Mouse (Mus musculus): Measurements from ENCODE around the gene Rapgef4. TPM values are rescaled to one million over a fixed set of nuclear protein-coding genes. Genes with fewer than 3 reads are reported as not detected.
"Not testable (repeated sequence)": the region's sequence is repeated elsewhere in the genome, so short reads cannot be mapped to it uniquely, and the experiment has no call there.

The Rapgef4 gene
- polyA plus RNA-seq, 1 experiment from 2014 or later = 3.0 TPM

DNA sequence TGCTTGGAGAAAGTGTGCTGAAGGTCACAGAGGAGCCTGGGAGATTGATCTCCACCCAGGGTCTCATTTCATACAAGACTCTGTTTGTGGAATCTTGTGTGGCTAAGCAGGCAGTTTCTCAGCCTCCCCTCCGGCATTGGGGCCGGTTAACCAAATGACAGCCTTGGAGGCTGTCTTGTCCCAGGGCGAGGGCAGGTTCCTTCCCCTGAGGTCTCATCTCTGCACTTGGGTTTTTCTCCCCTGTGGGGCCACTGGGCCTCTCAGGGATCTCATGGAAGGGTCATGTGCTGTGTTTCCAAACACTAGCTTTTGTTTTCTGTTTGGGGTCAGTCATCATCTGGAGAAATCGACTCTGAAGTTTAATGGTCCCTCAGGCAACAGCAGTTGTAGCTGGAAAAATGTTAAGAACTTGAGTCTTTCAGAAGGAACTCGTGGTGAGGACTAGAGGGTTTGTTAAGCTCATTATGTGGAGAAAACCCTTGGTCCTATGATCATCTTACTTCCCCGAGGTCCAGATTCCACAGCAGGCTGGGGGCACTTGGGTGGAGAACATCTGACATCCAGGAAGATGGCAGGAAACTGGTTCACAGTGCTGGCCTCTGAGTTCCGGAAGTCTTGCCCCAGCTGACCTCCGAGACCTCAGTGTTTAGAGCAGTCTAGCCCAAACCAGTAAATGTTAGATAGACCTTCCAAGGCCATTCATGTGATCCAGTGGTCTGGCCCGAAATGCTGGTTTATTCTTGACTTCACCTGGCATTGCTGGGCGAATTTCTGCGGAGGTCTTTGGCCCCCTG is 75.2 kb downstream of the Rapgef4 start:
- Histone ChIP-seq H3K27me3 (ENCODE audit: control insufficient read depth, insufficient read depth, low read length) (no peaks in the 10 kb centered on the region), H3K4me1 (ENCODE audit: control insufficient read depth in 2 of 2, insufficient read depth in 2 of 2, low read length in 2 of 2) (peaks cover 14 to 30% of the 10 kb centered on the region in 2 experiments), H3K4me3 (ENCODE audit: control insufficient read depth in 1 of 2, insufficient read depth in 1 of 2, low read depth in 1 of 2, low read length in 2 of 2) (peak overlapping the region in 1 of 2 experiments; percentile 2; a peak in 1 of 4 replicates), H3K9ac (ENCODE audit: low read length) (no peak overlapping the region; the same call in 1 of the 2 replicates), H3K4me2 (ENCODE audit: low read length) (peak overlapping the region; percentile 63), H3K9me3 (ENCODE audit: control insufficient read depth, low read length) (no peaks in the 10 kb centered on the region), H3K27ac (replicated peaks in 1 of 2; ENCODE audit: control insufficient read depth in 1 of 2, insufficient read depth in 1 of 2, low read depth in 2 of 2, low read length in 2 of 2) (no peak overlapping the region; a peak in 1 of 4 replicates), H3K36me3 (ENCODE audit: control insufficient read depth, insufficient read depth, low read length) (no peaks in the 10 kb centered on the region)
- WGBS = 77% methylated on average over 11 of the region's 11 CpGs
- ATAC-seq (ENCODE audit: insufficient number of reproducible peaks, insufficient read depth, low FRiP score, low read depth) = no peak

DNA sequence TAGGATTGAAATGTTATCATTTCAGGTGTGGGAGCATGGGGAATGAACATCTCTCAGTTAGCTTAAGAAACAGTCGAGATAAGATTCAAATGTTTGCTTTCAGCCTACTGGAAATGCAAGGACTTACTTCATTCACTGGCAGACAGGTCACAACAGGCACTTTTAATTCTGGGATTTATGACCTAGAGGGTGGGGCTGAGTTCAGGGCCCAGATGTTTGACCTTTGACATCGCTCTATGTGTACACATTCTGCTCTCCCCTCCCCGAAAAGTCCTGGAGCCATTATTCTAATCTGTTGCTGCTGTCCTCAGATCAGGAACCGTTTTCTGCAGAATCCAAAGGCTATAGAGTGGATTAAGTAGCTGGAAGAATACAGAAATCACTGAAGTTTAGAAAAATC is 81.9 kb downstream of the Rapgef4 start:
- Histone ChIP-seq H3K36me3 (ENCODE audit: control insufficient read depth, insufficient read depth, low read length) (no peaks in the 10 kb centered on the region), H3K9me3 (ENCODE audit: control insufficient read depth, low read length) (no peaks in the 10 kb centered on the region), H3K4me1 (ENCODE audit: control insufficient read depth in 2 of 2, insufficient read depth in 2 of 2, low read length in 2 of 2) (no peaks in the 10 kb centered on the region), H3K27me3 (ENCODE audit: control insufficient read depth, insufficient read depth, low read length) (no peaks in the 10 kb centered on the region), H3K9ac (ENCODE audit: low read length) (no peak overlapping the region), H3K27ac (replicated peaks in 1 of 2; ENCODE audit: control insufficient read depth in 1 of 2, insufficient read depth in 1 of 2, low read depth in 2 of 2, low read length in 2 of 2) (no peak overlapping the region), H3K4me2 (ENCODE audit: low read length) (no peak overlapping the region), H3K4me3 (ENCODE audit: control insufficient read depth in 1 of 2, insufficient read depth in 1 of 2, low read depth in 1 of 2, low read length in 2 of 2) (no peak overlapping the region)
- 73% methylated on average over 4 of the region's 4 CpGs for WGBS
- no peak for ATAC-seq (ENCODE audit: insufficient number of reproducible peaks, insufficient read depth, low FRiP score, low read depth)

DNA sequence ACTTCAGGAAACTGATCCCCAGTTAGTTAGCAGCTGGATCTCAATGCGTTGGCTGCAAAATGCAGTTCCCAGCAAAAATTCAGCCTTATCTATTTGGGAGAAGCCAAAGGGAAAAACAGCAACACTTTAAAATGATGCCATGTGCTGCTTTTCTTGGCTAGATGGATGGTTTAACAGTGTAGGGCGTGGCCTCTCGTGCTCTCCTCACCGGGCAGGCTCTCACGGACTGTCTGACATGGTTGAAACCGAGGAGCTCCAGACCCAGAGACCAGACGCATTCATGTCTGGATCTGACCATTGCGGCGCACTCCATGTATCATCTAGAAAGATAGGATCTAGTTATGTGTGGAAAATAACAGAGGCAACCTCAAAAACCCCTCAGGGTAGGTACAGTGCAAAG is 87.5 kb downstream of the Rapgef4 start:
- Histone ChIP-seq H3K9ac (ENCODE audit: low read length) (no peak overlapping the region), H3K4me3 (ENCODE audit: control insufficient read depth in 1 of 2, insufficient read depth in 1 of 2, low read depth in 1 of 2, low read length in 2 of 2) (no peak overlapping the region), H3K4me1 (ENCODE audit: control insufficient read depth in 2 of 2, insufficient read depth in 2 of 2, low read length in 2 of 2) (no peaks in the 10 kb centered on the region), H3K4me2 (ENCODE audit: low read length) (no peak overlapping the region), H3K27ac (replicated peaks in 1 of 2; ENCODE audit: control insufficient read depth in 1 of 2, insufficient read depth in 1 of 2, low read depth in 2 of 2, low read length in 2 of 2) (no peak overlapping the region), H3K36me3 (ENCODE audit: control insufficient read depth, insufficient read depth, low read length) (no peaks in the 10 kb centered on the region), H3K27me3 (ENCODE audit: control insufficient read depth, insufficient read depth, low read length) (no peaks in the 10 kb centered on the region), H3K9me3 (ENCODE audit: control insufficient read depth, low read length) (no peaks in the 10 kb centered on the region)
- 60% methylated on average over 9 of the region's 9 CpGs for WGBS
- no peak for ATAC-seq (ENCODE audit: insufficient number of reproducible peaks, insufficient read depth, low FRiP score, low read depth)

DNA sequence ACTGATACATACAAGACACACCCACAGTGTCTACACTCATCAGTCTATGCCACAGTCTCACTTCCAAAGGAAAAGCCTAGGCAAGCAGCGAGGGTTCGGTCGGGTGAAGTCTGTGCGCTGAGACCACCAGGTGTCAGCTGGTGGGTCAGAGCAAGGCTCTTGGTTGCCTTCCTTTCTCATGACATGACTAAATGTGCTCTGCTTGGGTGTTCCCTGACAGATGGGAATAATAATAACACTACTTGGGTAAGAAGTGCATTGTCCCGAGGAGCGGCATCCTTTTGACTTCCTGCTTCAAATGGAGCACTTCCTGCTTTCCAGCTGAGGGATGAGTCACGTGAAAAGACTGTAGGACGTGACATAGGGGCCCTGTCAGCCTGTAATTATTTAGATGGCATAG is 89.0 kb downstream of the Rapgef4 start:
- WGBS = 67% methylated on average over 8 of the region's 8 CpGs
- no peak for ATAC-seq (ENCODE audit: insufficient number of reproducible peaks, insufficient read depth, low FRiP score, low read depth)
- Histone ChIP-seq H3K27ac (replicated peaks in 1 of 2; ENCODE audit: control insufficient read depth in 1 of 2, insufficient read depth in 1 of 2, low read depth in 2 of 2, low read length in 2 of 2) (no peak overlapping the region), H3K4me1 (ENCODE audit: control insufficient read depth in 2 of 2, insufficient read depth in 2 of 2, low read length in 2 of 2) (no peaks in the 10 kb centered on the region), H3K36me3 (ENCODE audit: control insufficient read depth, insufficient read depth, low read length) (no peaks in the 10 kb centered on the region), H3K4me3 (ENCODE audit: control insufficient read depth in 1 of 2, insufficient read depth in 1 of 2, low read depth in 1 of 2, low read length in 2 of 2) (no peak overlapping the region), H3K9ac (ENCODE audit: low read length) (no peak overlapping the region), H3K4me2 (ENCODE audit: low read length) (no peak overlapping the region), H3K27me3 (ENCODE audit: control insufficient read depth, insufficient read depth, low read length) (no peaks in the 10 kb centered on the region), H3K9me3 (ENCODE audit: control insufficient read depth, low read length) (no peaks in the 10 kb centered on the region)

DNA sequence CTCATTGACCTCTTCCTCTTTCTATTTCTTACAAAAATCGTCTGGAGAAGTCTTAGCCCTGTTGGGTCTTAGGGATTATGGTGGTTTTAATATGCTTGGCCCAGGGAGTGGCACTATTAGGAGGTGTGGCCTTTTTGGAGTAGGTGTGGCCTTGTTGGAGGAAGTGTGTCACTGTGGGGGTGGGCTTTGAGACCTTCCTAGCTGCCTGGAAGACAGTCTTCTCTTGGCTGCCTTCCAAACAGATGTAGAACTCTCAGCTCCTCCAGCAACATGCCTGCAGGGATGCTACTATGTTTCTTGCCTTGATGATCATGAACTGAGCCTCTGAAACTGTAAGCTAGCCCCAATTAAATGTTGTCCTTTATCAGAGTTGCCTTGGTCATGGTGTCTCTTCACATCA is 92.1 kb downstream of the Rapgef4 start:
- not testable (repeated sequence) for H3K36me3 ChIP-seq (ENCODE audit: control insufficient read depth, insufficient read depth, low read length); H3K4me3 ChIP-seq (ENCODE audit: control insufficient read depth in 1 of 2, insufficient read depth in 1 of 2, low read depth in 1 of 2, low read length in 2 of 2); ATAC-seq (ENCODE audit: insufficient number of reproducible peaks, insufficient read depth, low FRiP score, low read depth); H3K27ac ChIP-seq (replicated peaks in 1 of 2; ENCODE audit: control insufficient read depth in 1 of 2, insufficient read depth in 1 of 2, low read depth in 2 of 2, low read length in 2 of 2); H3K4me1 ChIP-seq (ENCODE audit: control insufficient read depth in 2 of 2, insufficient read depth in 2 of 2, low read length in 2 of 2); H3K4me2 ChIP-seq (ENCODE audit: low read length); H3K27me3 ChIP-seq (ENCODE audit: control insufficient read depth, insufficient read depth, low read length); H3K9ac ChIP-seq (ENCODE audit: low read length); H3K9me3 ChIP-seq (ENCODE audit: control insufficient read depth, low read length)
- 53% methylated on average over 1 of the region's 1 CpGs for WGBS

DNA sequence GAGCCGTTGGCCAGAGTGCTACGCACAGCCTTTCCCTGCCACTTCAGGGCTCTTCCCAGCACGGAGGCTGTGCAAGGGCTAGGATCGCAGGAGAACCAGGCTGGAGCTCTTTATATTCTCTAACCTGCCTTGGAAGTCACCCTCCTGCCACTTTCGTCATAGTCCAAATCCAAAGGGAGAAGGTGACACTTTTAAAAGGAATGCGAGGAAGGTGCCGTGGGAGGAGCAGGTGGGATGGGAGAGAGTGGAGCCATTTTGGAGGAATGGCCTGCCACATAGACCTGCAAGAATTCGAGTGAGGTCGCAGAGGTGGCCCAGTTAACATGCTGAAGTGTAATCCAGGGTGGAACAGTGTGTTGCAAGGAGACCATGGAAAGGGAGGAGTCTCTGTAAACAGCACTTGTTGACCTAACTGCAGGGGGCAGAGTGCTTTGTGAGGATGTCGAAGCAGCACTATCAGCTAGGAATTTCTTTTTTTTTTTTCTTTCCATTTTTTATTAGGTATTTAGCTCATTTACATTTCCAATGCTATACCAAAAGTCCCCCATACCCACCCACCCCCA is 94.0 kb downstream of the Rapgef4 start:
- 71% methylated on average over 10 of the region's 10 CpGs for WGBS
- Histone ChIP-seq H3K4me2 (ENCODE audit: low read length) (no peak overlapping the region), H3K4me1 (ENCODE audit: control insufficient read depth in 2 of 2, insufficient read depth in 2 of 2, low read length in 2 of 2) (peaks cover 0 to under 1% of the 10 kb centered on the region in 2 experiments; a peak in 1 of 4 replicates), H3K27ac (replicated peaks in 1 of 2; ENCODE audit: control insufficient read depth in 1 of 2, insufficient read depth in 1 of 2, low read depth in 2 of 2, low read length in 2 of 2) (no peak overlapping the region), H3K4me3 (ENCODE audit: control insufficient read depth in 1 of 2, insufficient read depth in 1 of 2, low read depth in 1 of 2, low read length in 2 of 2) (no peak overlapping the region), H3K9ac (ENCODE audit: low read length) (no peak overlapping the region), H3K27me3 (ENCODE audit: control insufficient read depth, insufficient read depth, low read length) (no peaks in the 10 kb centered on the region), H3K36me3 (ENCODE audit: control insufficient read depth, insufficient read depth, low read length) (no peaks in the 10 kb centered on the region), H3K9me3 (ENCODE audit: control insufficient read depth, low read length) (no peaks in the 10 kb centered on the region)
- no peak for ATAC-seq (ENCODE audit: insufficient number of reproducible peaks, insufficient read depth, low FRiP score, low read depth)

DNA sequence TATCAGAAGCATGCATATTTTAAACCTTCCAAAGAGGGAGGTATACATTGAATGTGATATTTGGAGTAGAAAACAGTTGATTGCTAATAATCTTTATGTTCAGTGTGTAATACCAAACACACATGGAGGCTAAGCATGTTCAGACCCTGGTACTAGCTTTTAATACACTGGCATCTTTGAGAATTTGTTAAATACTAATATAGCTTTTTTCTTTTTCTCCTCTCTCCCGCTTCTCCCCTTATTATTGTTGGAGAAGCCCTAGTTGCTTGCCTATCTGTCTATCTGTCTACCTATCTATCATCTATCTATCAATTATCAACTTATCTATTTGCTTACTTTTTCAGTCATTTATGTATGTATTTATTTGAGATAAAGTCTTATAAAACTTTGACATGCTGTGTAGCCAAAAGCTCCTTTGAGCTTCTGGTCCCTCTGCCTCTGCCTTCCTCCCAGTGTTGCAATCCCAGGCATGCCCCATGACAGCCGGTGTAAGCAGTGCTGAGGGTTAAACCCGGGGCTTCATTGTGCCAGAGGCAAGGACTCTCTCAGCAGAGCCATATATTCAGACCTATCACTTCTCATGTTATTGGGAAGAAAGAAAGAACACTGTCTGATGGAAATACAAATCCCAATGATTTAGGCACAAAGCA is 96.6 kb downstream of the Rapgef4 start:
- H3K9me3 ChIP-seq (ENCODE audit: control insufficient read depth, low read length) = no peaks in the 10 kb centered on the region
- WGBS = 66% methylated on average over 3 of the region's 3 CpGs
- no peak for ATAC-seq (ENCODE audit: insufficient number of reproducible peaks, insufficient read depth, low FRiP score, low read depth)
- peaks cover 2 to 7% of the 10 kb centered on the region in 2 experiments; a peak in 2 of 4 replicates for H3K4me1 ChIP-seq (ENCODE audit: control insufficient read depth in 2 of 2, insufficient read depth in 2 of 2, low read length in 2 of 2)
- no peak overlapping the region for H3K27ac ChIP-seq (replicated peaks in 1 of 2; ENCODE audit: control insufficient read depth in 1 of 2, insufficient read depth in 1 of 2, low read depth in 2 of 2, low read length in 2 of 2)
- no peaks in the 10 kb centered on the region for H3K27me3 ChIP-seq (ENCODE audit: control insufficient read depth, insufficient read depth, low read length)
- no peaks in the 10 kb centered on the region for H3K36me3 ChIP-seq (ENCODE audit: control insufficient read depth, insufficient read depth, low read length)
- H3K4me2 ChIP-seq (ENCODE audit: low read length) = no peak overlapping the region
- H3K4me3 ChIP-seq (ENCODE audit: control insufficient read depth in 1 of 2, insufficient read depth in 1 of 2, low read depth in 1 of 2, low read length in 2 of 2) = no peak overlapping the region
- H3K9ac ChIP-seq (ENCODE audit: low read length) = no peak overlapping the region
